Mouse (Mus musculus): ENCODE data around the gene Olfr1508.
"Not testable (repeated sequence)": the region's sequence is repeated elsewhere in the genome, so short reads cannot be mapped to it uniquely, and the experiment has no call there.

Gene Olfr1508

DNA sequence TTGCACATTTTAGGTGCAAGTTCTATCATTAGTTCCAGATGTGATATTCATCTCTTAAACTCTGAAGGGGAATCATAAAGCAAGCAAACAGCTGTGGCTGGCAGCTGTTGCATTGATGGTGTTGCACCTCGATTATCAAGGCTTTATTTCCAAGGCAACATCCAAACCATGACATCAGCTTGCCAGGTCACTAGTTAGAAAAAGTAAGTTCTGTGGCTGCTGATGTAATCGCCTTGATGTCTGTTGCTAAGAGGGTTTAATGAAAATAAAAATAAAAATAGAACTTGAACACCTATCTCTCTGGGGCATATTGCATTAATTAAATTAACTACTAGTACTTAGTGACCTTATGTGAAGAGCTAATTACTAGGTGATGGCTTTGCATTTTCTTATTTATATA is at the start of gene Olfr1508:
Gene Olfr1508 (minus strand): TSS at position 101 of the 400 bp plus-strand sequence.
- no peak for DNase-seq

DNA sequence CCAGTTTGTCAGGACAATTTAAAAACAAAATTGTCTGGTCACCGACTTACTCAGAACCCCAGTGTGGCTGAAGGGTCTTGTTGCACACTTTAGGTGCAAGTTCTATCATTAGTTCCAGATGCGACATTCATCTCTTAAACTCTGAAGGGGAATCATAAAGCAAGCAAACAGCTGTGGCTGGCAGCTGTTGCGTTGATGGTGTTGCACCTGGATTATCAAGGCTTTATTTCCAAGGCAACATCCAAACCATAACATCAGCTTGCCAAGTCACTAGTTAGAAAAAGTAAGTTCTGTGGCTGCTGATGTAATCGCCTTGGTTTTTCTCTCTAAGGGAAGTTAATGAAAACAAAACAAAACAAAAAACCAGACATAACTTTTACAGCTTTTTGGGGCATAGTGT is 28.2 kb upstream of the Olfr1508 start, which contains the start of gene Olfr1507:
Gene Olfr1507 (minus strand): TSS at position 234 of the 400 bp plus-strand sequence.
- no peak for DNase-seq

DNA sequence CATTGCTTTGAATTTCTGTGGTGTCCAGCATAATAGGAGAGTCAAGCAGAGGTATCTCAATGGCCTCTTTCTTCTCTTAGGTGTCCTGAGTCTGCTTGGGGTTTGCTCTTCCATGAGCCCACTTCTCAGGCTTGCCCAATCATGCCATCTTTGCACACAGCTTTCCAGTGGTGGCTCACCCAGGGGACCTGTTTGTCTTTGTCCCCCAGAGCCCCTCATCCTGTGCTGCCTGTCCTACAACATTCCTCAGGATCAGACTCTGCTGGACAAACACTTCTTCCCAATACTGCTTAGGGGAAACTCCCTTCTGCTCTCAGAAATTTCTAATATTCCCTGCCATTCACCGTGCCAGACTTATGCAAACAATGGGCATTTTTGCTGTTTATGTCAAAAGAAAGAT is 1.6 kb downstream of the Olfr1508 start:
- DNase-seq, result no peak

DNA sequence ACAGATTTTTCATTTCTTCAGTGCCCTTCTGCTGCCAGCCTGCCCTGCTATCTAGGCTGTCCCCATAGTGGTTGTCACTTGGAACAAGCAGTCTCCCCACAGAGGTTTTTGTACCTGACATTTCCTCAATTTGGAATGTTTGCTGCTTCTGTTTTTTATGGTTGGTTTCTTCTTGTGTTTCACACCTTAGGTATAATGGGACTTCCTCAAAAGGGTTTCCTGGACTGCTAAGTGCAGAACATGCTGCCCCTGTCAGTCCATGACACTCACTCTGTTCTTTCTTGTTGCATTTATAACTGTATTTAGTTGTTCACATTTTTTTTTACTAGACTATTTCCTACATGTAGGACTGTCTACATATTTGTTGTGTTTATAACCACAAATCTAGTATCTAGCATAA is 5.4 kb downstream of the Olfr1508 start:
- no peak for DNase-seq

DNA sequence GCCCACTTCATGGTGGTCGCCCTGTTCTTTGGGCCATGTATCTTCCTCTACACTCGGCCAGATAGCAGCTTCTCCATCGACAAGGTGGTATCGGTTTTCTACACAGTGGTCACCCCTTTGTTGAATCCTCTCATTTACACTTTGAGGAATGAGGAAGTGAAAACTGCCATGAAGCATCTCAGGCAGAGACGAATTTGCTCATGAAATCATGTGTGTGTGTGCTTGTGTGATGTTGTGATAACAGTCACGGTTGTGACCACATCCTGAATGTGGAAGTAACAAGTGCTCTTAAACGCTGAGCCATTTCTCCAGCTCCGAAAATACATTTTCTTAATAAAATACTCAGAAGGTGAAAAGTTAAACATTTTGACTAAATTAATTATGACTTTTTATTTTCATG is 16.2 kb downstream of the Olfr1508 start:
- DNase-seq, result no peak

DNA sequence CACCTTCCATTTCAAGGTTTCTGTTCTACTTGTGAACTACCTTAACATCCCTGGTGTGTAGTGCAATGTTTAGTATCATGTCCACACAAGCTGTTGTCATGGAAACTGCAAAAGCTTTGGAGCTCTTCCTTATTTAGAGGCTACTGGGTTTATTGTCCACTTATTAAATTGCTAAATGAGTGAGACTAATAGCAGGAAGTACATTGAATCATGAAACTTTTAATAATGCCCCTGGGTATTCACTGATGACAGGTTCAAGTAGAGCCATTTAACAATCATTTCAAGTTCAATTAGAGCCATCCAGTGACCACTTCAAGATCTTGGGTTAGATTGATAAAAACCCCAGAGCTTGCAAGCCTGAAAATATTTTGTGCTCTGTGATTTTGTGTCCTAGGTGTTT is 24.6 kb downstream of the Olfr1508 start, which contains the start of gene Olfr1509:
Gene Olfr1509 (plus strand): TSS at position 301 of the 400 bp plus-strand sequence.
- no peak for DNase-seq

DNA sequence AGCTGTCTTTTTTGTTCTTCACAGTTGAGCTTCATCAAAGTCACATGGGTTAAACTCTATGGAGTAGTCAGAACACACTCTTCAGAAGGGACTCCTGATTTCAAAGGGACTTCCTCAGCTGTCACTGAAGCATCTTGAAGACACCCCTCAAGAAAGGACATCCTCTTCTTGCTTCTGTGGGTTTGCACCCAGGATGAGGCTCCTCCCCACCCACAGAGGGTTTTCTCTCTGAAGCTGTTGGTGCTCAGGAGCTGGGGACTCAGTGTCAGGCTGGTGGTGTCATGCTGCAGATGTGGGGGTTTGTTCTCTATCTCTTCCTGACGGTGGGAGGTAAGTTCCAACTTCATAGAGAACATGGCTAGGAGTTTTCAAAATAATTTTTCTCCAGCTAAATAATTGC is 39.6 kb downstream of the Olfr1508 start:
- DNase-seq, result no peak

DNA sequence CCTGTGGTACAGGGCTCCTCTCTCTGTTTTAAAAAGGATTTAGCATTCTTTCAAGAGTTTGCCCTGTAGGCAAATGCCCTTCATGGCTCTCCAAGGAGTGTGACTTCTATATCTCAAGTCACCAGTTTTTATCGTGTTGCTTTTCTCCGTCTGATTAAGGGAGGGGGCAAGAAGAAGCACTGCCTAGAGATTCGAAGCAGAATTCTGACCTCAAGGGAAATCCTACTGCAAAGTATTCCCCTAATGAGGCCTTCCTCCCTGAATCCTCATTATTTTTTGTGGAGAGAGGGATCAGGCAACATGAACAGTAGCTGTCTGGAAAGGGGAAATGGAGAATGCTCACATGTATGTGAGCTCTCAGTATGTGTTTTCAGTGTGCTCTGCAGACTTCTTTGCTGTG is 53.0 kb downstream of the Olfr1508 start, which contains the start of gene Olfr1510:
Gene Olfr1510 (minus strand): TSS at position 101 of the 400 bp plus-strand sequence.
- DNase-seq, result no peak

GRCm38 (mm10) chr14:52410142-52410919 is 57.0 kb downstream of the Olfr1508 start:
- DNase-seq, result not testable (repeated sequence)

Measured in retina, postnatal 1 day (tissue).